Mouse (Mus musculus) embryo, embryonic 9.5 days (tissue): ENCODE measurements around the gene Ikzf1.
A peak's percentile ranks its signal among the peaks of the same experiment; 100 is the strongest.

Experiments used
- DNase-seq: peaks from one replicate; pipeline ENCODE4 v3.0.0-alpha.2; 2017; ENCODE audit errors: extremely low spot score

Gene Ikzf1

DNA sequence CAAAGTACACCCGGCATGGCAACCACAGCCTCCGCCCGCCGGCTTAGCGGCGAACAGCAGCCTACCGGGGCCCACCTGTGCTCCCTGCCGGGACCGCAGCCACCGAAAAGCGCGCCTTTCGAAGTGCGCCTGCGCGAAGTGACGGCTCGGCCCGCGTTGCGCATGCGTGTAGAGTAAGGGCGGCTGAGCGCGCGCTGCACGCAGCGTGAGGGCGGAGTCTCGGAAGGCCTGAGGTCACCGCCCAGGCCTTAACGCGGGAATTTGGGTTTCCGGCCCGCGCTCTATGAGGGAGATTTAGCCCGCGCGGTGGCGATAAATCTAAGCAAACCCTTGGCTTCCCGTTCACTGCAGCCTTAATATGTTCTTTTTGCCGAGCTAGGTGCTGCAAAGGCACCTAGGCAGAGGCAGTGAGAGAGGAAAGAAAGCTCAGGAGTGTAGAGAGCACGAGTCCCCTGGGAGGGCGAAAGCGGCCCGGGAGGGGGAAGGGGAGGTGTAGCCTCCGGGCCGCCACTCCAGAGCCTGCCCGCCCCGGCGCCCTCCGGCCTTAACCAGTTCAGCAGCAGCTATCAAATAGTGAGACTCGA is 124.1 kb downstream of the Ikzf1 start, which contains the start of gene Fignl1:
Gene Fignl1, minus strand, starts transcription at position 143 of the 584 bp plus-strand sequence.
- peak; percentile 98 for DNase-seq

DNA sequence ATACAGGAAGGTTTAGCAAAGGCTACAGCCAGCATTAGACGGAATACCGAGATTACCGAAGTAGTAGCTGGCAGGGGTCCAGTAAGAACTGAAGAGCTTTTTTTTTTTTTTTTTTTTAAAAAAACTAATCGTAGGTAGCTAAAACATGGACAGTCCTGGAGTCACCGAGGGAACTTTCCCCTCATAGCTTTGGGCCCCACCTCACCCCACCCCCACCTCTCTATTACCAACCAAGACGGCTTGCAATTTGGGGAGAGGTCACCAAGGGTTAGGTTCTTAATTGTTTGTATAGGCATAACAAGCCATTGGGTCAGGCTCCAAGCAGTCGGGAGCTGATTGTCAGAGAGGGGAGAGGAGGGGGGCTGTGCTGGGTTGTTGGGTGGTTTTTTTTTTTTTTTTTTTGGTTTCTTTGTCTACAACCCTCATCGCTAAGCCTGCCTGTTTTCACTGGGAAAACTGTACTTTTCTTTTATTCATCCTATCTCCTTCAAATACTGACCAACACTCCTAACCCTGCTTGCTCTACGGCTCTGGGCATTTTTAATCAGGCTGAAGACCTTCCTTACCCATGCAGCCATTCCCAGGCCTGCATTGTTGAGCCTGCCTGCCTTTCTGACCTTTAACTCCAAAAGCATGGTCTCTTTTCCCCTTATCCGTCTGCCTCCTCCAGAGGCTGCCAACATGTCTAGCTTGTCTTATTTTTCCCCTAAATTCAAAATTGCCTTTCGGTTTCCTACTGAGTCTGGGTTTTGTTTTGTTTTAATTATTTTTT is 124.8 kb downstream of the Ikzf1 start:
- peak; percentile 87 for DNase-seq

DNA sequence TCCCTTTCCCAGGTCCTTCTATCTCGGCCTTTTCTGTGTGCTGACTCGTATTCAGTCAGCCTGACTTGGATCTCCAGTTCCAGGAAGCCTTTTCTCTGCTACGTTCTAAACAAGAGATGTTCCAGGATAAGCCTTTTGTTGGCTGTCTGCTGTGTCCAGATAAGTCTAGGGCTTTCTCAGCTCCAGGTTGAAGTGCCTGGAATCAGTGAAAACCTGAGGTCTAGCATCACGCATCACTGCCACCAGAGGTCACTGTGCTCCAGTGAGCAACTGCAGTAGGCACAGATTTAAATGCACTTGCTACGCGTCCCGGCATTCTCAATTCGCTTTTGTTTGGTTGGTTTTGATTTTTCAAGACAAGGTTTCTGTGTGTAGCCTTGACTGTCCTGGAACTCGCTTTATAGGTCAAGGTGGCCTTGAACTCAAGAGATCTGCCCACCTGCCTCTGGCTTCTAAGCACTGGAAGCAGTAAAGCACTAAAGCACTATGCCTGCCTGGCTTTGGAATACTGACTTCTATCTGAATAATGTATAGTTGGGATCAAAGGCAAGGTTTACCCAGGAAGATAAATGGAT is 127.2 kb downstream of the Ikzf1 start:
- peak; percentile 84 for DNase-seq

DNA sequence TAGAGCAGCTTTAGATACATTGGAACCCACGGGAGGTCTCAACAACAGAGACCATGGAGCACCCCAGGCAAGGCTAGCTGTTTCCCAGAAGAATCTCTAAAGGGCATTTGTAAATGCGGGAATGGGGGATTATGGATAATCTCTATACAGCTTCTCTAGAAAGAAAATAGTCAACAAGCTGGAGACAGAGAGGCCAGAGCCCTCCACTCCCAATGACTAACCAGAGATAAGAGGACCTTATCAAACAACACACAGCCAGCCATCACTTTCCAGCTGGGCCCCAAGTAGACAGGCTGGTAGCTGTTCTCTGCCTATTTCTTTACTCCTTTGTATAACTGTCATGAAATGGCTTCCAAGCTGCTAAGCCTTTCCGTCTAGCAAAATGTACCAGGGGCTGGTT is 130.9 kb downstream of the Ikzf1 start:
- no peak for DNase-seq

DNA sequence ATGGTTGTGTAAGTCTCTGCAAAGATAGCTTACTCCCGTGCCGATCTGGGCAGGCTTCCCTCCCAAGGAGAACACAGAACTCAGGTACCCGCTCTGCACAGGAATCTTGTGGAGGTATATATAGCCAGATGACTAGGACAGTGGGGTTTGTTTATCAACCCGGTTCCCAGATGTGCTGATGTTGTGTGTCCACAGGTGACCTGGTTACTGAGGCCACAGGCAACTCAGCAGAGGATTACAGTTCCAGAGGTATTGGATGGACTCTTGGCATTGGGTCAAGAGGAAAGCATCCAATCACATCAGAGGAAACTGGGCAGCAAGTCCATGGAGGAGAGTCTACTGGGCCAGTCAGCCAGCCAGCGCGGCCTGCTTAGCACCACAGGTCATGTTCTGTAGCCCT is 134.0 kb downstream of the Ikzf1 start:
- DNase-seq: no peak

DNA sequence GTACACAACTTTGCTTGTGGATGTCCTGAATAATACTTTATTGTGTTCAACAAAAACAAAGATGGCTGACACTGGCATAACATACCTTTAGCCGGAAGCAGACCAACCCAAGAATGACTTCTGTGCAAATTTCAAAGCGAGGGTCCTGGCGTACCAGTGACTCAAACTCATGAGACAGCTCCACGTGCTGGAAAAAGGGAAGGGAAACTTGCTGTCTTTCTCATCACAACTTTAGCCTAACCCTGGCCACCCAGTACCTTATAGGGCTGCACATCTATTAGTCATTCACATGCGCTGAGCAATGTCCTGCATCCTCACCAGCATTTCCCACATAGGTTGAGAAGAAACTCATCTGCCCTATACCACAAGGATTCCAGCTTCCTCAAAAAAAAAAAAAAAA is 134.4 kb downstream of the Ikzf1 start:
- no peak for DNase-seq

DNA sequence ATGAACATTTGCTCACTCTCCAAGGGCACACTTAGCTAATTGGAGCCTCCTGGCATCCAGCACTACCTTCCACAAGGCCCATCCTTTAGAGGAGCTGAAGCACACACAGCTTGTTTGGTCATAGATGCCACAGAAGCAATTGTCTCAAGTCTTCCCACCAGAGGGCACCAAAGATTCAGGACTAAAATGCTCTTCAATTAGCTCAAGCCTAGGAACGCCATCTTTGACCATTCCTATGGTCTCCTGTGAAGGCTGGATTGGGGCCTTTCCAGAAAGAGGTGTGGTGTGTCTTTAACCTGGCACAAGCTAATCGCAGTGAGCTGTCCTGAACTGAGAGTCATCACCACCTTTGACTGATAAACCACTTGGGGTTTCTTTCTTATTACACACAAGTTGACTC is 135.4 kb downstream of the Ikzf1 start:
- peak; percentile 87 for DNase-seq

DNA sequence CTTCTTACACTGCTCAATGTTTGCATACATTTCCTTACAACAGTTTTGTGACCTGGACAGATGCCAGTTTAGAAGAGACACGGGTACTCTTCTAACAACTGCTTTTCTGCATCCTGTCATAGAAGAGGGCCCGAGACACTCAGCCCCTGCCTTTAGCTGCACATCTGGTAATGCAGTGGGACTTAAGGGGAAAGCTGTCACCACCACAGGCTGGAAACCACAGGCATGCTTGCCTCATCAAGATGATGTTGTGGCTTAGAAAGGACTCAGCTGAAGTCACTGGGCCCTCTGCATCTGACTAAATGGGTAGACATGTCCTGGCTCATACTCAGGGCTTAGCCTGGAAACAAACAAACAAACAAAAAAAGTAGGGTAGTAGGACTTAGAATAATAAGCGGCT is 135.9 kb downstream of the Ikzf1 start:
- DNase-seq: no peak

DNA sequence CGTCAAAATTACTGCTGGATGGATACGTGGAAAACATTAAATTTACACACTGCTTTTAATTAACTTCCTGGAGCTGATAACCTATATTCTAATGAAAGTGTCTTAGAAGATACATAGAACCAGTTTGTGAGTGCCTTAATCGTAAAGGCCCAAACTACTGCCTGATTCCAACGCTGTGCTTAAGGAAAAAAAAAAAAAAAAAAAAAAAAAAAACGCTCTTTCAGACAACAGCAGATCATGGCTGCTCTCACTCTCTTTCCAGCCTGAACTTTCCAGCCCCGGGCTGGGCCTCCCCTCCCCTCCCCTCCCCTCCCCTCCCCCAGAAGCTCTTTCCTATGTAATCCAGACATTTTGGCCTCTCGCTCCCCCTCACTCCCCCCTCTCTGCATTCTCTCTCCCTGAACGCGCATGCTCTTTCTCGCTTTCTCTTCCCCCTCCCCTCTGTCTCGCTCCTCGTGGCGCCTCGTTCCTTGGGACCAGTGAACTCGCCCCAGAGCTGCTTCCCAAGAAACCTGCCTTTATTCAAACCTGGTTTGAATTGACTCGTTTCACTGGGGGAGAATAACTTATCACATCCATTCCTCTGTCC is 136.7 kb downstream of the Ikzf1 start:
- DNase-seq: peak; percentile 94
